Mouse (Mus musculus) testis, adult 2 months (tissue): ENCODE measurements around the gene Zfp69.

Experiments
- CTCF ChIP-seq: fragments of 200-500 bp; IDR thresholded peaks from 2 replicates; pipeline ENCODE4 v1.5.1; 2012; ENCODE audit warnings: low read depth, mild to moderate bottlenecking, inconsistent platforms, low read length, moderate library complexity; ENCODE audit not compliant: control insufficient read depth, insufficient read depth, insufficient replicate concordance
- POLR2A ChIP-seq: fragments of 200-500 bp; IDR thresholded peaks from 2 replicates; pipeline ENCODE4 v1.6.1; 2012; ENCODE audit warnings: low read depth, mild to moderate bottlenecking, inconsistent platforms, low read length, moderate library complexity; ENCODE audit not compliant: control insufficient read depth

DNA sequence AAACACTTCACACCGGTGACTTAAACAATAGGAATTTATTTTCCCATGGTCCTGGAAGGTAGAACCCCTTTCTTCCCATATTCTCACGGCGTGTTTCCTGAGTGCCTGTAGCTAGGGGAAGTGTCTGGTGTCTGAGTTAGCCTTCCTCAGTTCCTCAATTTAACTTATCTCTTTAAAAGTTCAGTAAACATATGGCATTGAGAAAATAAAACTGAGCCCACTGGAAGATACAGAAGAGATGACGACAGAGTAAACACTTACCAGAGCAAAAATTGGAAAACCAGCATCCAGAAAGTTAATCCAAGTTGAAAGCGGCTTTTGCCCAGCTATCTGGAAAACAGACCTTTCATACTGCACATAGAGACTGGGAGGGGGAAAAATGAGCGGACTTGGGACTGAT is 664 bp upstream of the Zfp69 start:
- TF ChIP-seq POLR2A, result no peak
- no peak for TF ChIP-seq CTCF
